Comparison of ENCODE assay signal across 8 mouse cellular contexts in the genomic region with DNA sequence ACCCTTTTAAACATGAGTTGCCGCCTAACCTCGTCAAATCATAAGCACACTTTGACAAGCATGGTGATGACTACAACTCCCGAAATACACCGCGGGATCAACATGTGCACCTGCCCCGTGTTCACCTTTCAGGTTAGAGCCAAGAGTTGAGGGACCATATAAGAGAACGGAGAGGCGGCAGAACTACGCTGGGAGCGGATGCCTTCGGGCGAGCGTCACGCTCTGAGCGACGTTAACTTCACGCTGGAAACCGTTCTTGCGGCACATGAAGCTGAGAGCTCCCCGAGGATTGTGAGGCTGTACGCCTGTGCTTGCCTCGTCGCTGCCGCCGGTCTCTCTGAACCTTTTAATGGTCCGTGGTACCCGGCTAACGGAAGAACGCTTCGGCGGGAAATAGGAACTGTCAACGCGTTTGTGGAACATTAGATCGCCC. TPM values are rescaled to one million over a fixed set of nuclear protein-coding genes. Genes with fewer than 3 reads are reported as not detected.
DNase-seq lines count a peak whose midpoint lies in the region; ATAC-seq and TF ChIP-seq lines count a peak whose summit lies in the region.

No protein-coding gene starts in this region.

- H3K4me3 ChIP-seq in cortical plate, adult 2 months (ENCODE audit: insufficient read depth, low read length): peak overlapping the region; percentile 71
- H3K4me3 ChIP-seq in intestine, embryonic 15.5 days (replicated peaks): peak overlapping the region; percentile 90

- under 1% methylated on average over 34 of the region's 34 CpGs for WGBS in intestine, embryonic 15.5 days

- peaks cover 3% of the 10 kb centered on the region; the same call in 1 of the 2 replicates for H3K4me1 ChIP-seq in cortical plate, adult 2 months (ENCODE audit: control insufficient read depth, insufficient read depth, low read length)
- H3K4me1 ChIP-seq in intestine, embryonic 15.5 days (replicated peaks): 0 out of 2 replicates have a peak, but pooled peaks cover 4% of the 10 kb centered on the region

- DNase-seq in adrenal gland, adult (ENCODE audit: inconsistent age in 2 of 2, low spot score in 1 of 2): peak; percentile 62 to 83
- DNase-seq in gastrocnemius, postnatal 14 days: peak; percentile 6
- peak; percentile 71 to 76 for DNase-seq in left cerebral cortex, postnatal 25 days (ENCODE audit: low spot score in 2 of 2)
- peak; percentile 11 for DNase-seq in mesoderm, embryonic 11.5 days (ENCODE audit: low read depth, low spot score)
- DNase-seq in right cerebral cortex, postnatal 25 days: peak; percentile 61
- DNase-seq in urinary bladder, postnatal 36 days (ENCODE audit: low spot score in 2 of 2): peak; percentile 43 to 46

- H3K36me3 ChIP-seq in intestine, embryonic 15.5 days: no peaks in the 10 kb centered on the region

- TF ChIP-seq POLR2A in cortical plate, adult 2 months (IDR thresholded peaks at IDR 0.05; ENCODE audit: extremely low read depth, insufficient read depth, low read length): peak; percentile 63; the same call in 1 of the 2 replicates

- intact Hi-C loops in gastrocnemius, postnatal 14 days (cut with DNase I; ENCODE audit: low total_unique reads): no loop called here
- intact Hi-C loops in left cerebral cortex, postnatal 25 days (cut with DNase I): loop anchor here (2.0 to 10.0 kb wide), 2 partner anchors 41 to 523 kb away; partner anchors contain the start of genes Pnpt1 and Rtn4

- H3K9me3 ChIP-seq in intestine, embryonic 15.5 days: no peaks in the 10 kb centered on the region

- no peaks in the 10 kb centered on the region for H3K27me3 ChIP-seq in intestine, embryonic 15.5 days (replicated peaks)

- H3K4me2 ChIP-seq in intestine, embryonic 15.5 days (replicated peaks): peak overlapping the region; percentile 81

- peak; percentile 60 for ATAC-seq in intestine, embryonic 15.5 days

- H3K27ac ChIP-seq in cortical plate, adult 2 months (ENCODE audit: insufficient read depth, low read length): no peak overlapping the region
- H3K27ac ChIP-seq in intestine, embryonic 15.5 days: peak overlapping the region; percentile 64

- TF ChIP-seq CTCF in cortical plate, adult 2 months (IDR thresholded peaks at IDR 0.05; ENCODE audit: extremely low read depth, insufficient read depth, low read length): no peak

- peak overlapping the region; percentile 51 for H3K9ac ChIP-seq in intestine, embryonic 15.5 days

RNA-seq across cellular contexts. Expression of gene Ppp4r3b, which starts 0.7 kb away (rescaled TPM):
- polyA plus RNA-seq in cortical plate, adult 2 months (2012; rRNA removed): 17.3 and 18.4 TPM in 2 replicates
- 10 to 100 TPM; 24.8 to 25.7 TPM for total RNA-seq in gastrocnemius, postnatal 14 days (2021)
- 80.1 and 104 TPM in 2 replicates for polyA plus RNA-seq in intestine, embryonic 15.5 days (2015; fragmentation: Nextera tagmentation; extraction: Ambion mirVana)
- total RNA-seq in left cerebral cortex, postnatal 25 days (2021): 10 to 100 TPM; 57.7 to 60.1 TPM

RNA-seq across cellular contexts. Expression of gene Pnpt1, which starts 41.4 kb away (rescaled TPM):
- 19.2 and 21.0 TPM in 2 replicates for polyA plus RNA-seq in cortical plate, adult 2 months (2012; rRNA removed)
- 10 to 100 TPM; 16.9 to 17.3 TPM for total RNA-seq in gastrocnemius, postnatal 14 days (2021)
- polyA plus RNA-seq in intestine, embryonic 15.5 days (2015; fragmentation: Nextera tagmentation; extraction: Ambion mirVana): 44.0 and 50.6 TPM in 2 replicates
- total RNA-seq in left cerebral cortex, postnatal 25 days (2021): 10 to 100 TPM; 19.5 to 21.4 TPM

Comparison
In these comparisons a context has a peak if more than half of its experiments do, and no peak if none do; other contexts are left out.
1. DNase-seq: peak in every context shown above with its lines; median percentile 74 in left cerebral cortex, postnatal 25 days; 72 in adrenal gland, adult; 61 in right cerebral cortex, postnatal 25 days; 44 in urinary bladder, postnatal 36 days; 11 in mesoderm, embryonic 11.5 days; 6 in gastrocnemius, postnatal 14 days.